Mouse (Mus musculus): ENCODE measurements around the gene Snupn.

Snupn gene

GRCm38 (mm10) chr9:57003011-57003410 is 52.3 kb downstream of the Snupn start:
- DNase-seq (ENCODE audit: low read depth, low spot score) = no peak

GRCm38 (mm10) chr9:57012393-57012792 is 61.7 kb downstream of the Snupn start:
- DNase-seq (ENCODE audit: low read depth, low spot score) = no peak

- DNase-seq (ENCODE audit: low read depth, low spot score) = no peak
Observed at GRCm38 (mm10) chr9:57012895-57013294, 62.2 kb downstream of the Snupn start.

GRCm38 (mm10) chr9:57013756-57014155 is 63.1 kb downstream of the Snupn start:
- no peak for DNase-seq (ENCODE audit: low read depth, low spot score)

- no peak for DNase-seq (ENCODE audit: low read depth, low spot score)
Observed at GRCm38 (mm10) chr9:57014766-57015165, 64.1 kb downstream of the Snupn start.

- DNase-seq (ENCODE audit: low read depth, low spot score) = no peak
Observed at GRCm38 (mm10) chr9:57017631-57018030, 67.0 kb downstream of the Snupn start.

GRCm38 (mm10) chr9:57031756-57032155 is 81.1 kb downstream of the Snupn start:
- no peak for DNase-seq (ENCODE audit: low read depth, low spot score)

All from CD4-positive, CD25-positive, alpha-beta regulatory T cell, adult 2 months (primary cell).